ENCODE assay signal across 10 mouse cellular contexts in the genomic region with DNA sequence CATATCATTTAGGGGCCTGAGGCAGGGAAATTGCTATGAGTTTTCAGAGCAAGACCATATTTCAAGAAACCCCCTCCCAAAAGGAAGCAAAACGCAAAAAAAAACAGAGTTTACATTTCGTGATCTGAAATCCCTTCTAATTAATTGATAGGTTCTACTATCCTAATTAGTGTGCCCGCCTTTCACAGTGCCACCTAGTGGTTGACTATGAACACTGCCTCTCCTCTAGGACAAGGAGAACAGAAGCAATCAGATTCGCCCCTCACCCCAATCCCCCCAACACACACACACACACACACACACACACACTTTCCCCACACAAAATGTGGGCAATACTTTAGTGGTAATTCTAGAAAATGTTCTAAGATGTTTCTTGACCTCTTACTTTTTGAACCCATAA. TPM values are rescaled to one million over a fixed set of nuclear protein-coding genes. Genes with fewer than 3 reads are reported as not detected.
DNase-seq lines count a peak whose midpoint lies in the region; ATAC-seq lines count a peak whose summit lies in the region.
"Had no signal": no experiment of that assay in that cellular context is flagged by ENCODE, and none has a peak within 500 bp of the region (broad histone marks: within the 10 kb centered on the region; RNA-seq: fewer than 3 reads in every experiment).

No protein-coding gene starts in this region.

- DNase-seq in cerebellum, adult 8-10 months: peak; percentile 44
- DNase-seq in cerebellum, adult 9-11 months: no peak
- peak; percentile 44 for DNase-seq in liver
- no peak for DNase-seq in liver, embryonic 11.5 days (ENCODE audit: low spot score)
- DNase-seq in adrenal gland, postnatal 14 days: peak; percentile 42
- DNase-seq in induced T-regulatory cell, adult 2 months (ENCODE audit: low read depth): peak; percentile 78
- DNase-seq in mesoderm, embryonic 11.5 days (ENCODE audit: low read depth, low spot score): peak; percentile 37

- no peak overlapping the region for H3K4me2 ChIP-seq in liver, embryonic 11.5 days
- H3K4me2 ChIP-seq: heart, embryonic 13.5 days had no signal

- H3K36me3 ChIP-seq in liver, embryonic 11.5 days (ENCODE audit: control insufficient read depth, insufficient read depth, low read length): no peaks in the 10 kb centered on the region
- H3K36me3 ChIP-seq: heart, embryonic 13.5 days had no signal

- peaks cover 5% of the 10 kb centered on the region for H3K4me1 ChIP-seq in liver, embryonic 11.5 days (replicated peaks; ENCODE audit: control insufficient read depth, insufficient read depth, low read length)

- H3K9ac ChIP-seq in liver, embryonic 11.5 days (ENCODE audit: low read depth, low read length): no peak overlapping the region
- H3K9ac ChIP-seq: heart, embryonic 13.5 days had no signal

- H3K27me3 ChIP-seq in liver, embryonic 11.5 days (replicated peaks; ENCODE audit: control insufficient read depth, insufficient read depth, low read length): no peaks in the 10 kb centered on the region; the same call in 1 of the 2 replicates

- 2% methylated on average over 4 of the region's 4 CpGs for WGBS in liver, embryonic 11.5 days

- no peak overlapping the region for H3K4me3 ChIP-seq in liver, embryonic 11.5 days (ENCODE audit: low read depth, low read length)
- H3K4me3 ChIP-seq: heart, embryonic 13.5 days; megakaryocyte, embryonic 14.5 days had no signal

- no peak for ATAC-seq in liver, embryonic 11.5 days (replicated peaks; ENCODE audit: low FRiP score)
- no peak for ATAC-seq in erythroid progenitor cell, adult 5-6 weeks (replicated peaks; ENCODE audit: low FRiP score, poor library complexity, severe bottlenecking)

- no peak overlapping the region for H3K27ac ChIP-seq in liver, embryonic 11.5 days (ENCODE audit: low read depth, low read length)
- H3K27ac ChIP-seq: heart, embryonic 13.5 days had no signal

- H3K9me3 ChIP-seq in liver, embryonic 11.5 days (ENCODE audit: control insufficient read depth, low read length): no peaks in the 10 kb centered on the region
- H3K9me3 ChIP-seq: heart, embryonic 13.5 days; megakaryocyte, embryonic 14.5 days had no signal

RNA-seq across cellular contexts. Expression of gene Wdtc1, which starts 9.2 kb away (rescaled TPM):
- 14.0 and 14.5 TPM in 2 replicates for polyA plus RNA-seq in liver, embryonic 11.5 days (2014; fragmentation: Nextera tagmentation; extraction: Ambion mirVana)
- 53.3 and 55.1 TPM in 2 replicates for total RNA-seq in adrenal gland, postnatal 14 days (2021)
- 16.2 and 28.5 TPM in 2 replicates for total RNA-seq in erythroid progenitor cell, adult 5-6 weeks (2015; ENCODE audit: low replicate concordance)
- total RNA-seq in erythroid progenitor cell, adult 5-6 weeks (2017; ENCODE audit: low replicate concordance): 9.0 and 10.1 TPM in 2 replicates

RNA-seq across cellular contexts. Expression of gene Slc9a1, which starts 25.4 kb away (rescaled TPM):
- polyA plus RNA-seq in liver, embryonic 11.5 days (2014; fragmentation: Nextera tagmentation; extraction: Ambion mirVana): 6.9 and 7.7 TPM in 2 replicates
- 46.4 and 49.9 TPM in 2 replicates for total RNA-seq in adrenal gland, postnatal 14 days (2021)
- total RNA-seq in erythroid progenitor cell, adult 5-6 weeks (2015; ENCODE audit: low replicate concordance): 15.9 and 18.4 TPM in 2 replicates
- 13.5 and 13.7 TPM in 2 replicates for total RNA-seq in erythroid progenitor cell, adult 5-6 weeks (2017; ENCODE audit: low replicate concordance)

Comparison
In these comparisons a context has a peak if more than half of its experiments do, and no peak if none do; other contexts are left out.
1. DNase-seq: peak in cerebellum, adult 8-10 months (single experiment), liver (single experiment), adrenal gland, postnatal 14 days (single experiment), induced T-regulatory cell, adult 2 months (single experiment) and mesoderm, embryonic 11.5 days (single experiment); none in cerebellum, adult 9-11 months (single experiment) and liver, embryonic 11.5 days (single experiment).